Mouse (Mus musculus) stomach, embryonic 14.5 days (tissue): ENCODE data around the gene Ccdc144b. TPM values are rescaled to one million over a fixed set of nuclear protein-coding genes. Genes with fewer than 3 reads are reported as not detected.

Experiments
- ATAC-seq: fragments of 200-750 bp; cut with Nextera tagmentation; 2 replicates; pipeline ENCODE4 v1.8.0; 2017; ENCODE audit warnings: low read depth, moderate TSS enrichment; ENCODE audit not compliant: insufficient number of reproducible peaks, insufficient read depth, low FRiP score
- H3K27ac ChIP-seq: fragments of 300-500 bp; sonication (generic); 2 replicates; pipeline ENCODE4 v1.5.1; 2014; ENCODE audit warnings: mild to moderate bottlenecking, low read length, moderate library complexity, mixed read lengths
- H3K27me3 ChIP-seq: fragments of 300-500 bp; sonication (generic); 2 replicates; pipeline ENCODE4 v1.6.1; 2014; ENCODE audit warnings: low read length, control low read depth, mixed read lengths; ENCODE audit not compliant: control insufficient read depth, insufficient read depth
- H3K36me3 ChIP-seq: fragments of 300-500 bp; sonication (generic); 2 replicates; pipeline ENCODE4 v1.6.1; 2014; ENCODE audit warnings: mild to moderate bottlenecking, control low read depth, low read length, moderate library complexity, mixed read lengths; ENCODE audit not compliant: control insufficient read depth, insufficient read depth
- H3K4me1 ChIP-seq: fragments of 300-500 bp; sonication (generic); 2 replicates; pipeline ENCODE4 v1.6.1; 2014; ENCODE audit warnings: low read length, control low read depth, mixed read lengths; ENCODE audit not compliant: control insufficient read depth, insufficient read depth
- H3K4me2 ChIP-seq: fragments of 300-500 bp; sonication (generic); replicated peaks from 2 replicates; pipeline ENCODE4 v1.6.1; 2014; ENCODE audit warnings: low read depth, low read length, control low read depth
- H3K4me3 ChIP-seq: fragments of 300-500 bp; sonication (generic); 2 replicates; pipeline ENCODE4 v1.5.1; 2014; ENCODE audit warnings: low read depth, low read length, control low read depth
- H3K9ac ChIP-seq: fragments of 300-500 bp; sonication (generic); replicated peaks from 2 replicates; pipeline ENCODE4 v1.6.1; 2014; ENCODE audit warnings: low read depth, mild to moderate bottlenecking, control low read depth, low read length, moderate library complexity, mixed read lengths
- H3K9me3 ChIP-seq: fragments of 300-500 bp; sonication (generic); 2 replicates; pipeline ENCODE4 v1.6.1; 2016; ENCODE audit warnings: low read depth, low read length, control low read depth; ENCODE audit not compliant: control insufficient read depth
- WGBS: fragments of 180-500 bp; shearing (Covaris S2); extraction: QIAGEN DNeasy Blood & Tissue Kit; methylation state at CpG from one replicate; pipeline ENCODE4 v1.1.7; 2014; 5-methylcytosine and 5-hydroxymethylcytosine counted together
- polyA plus RNA-seq: library from polyadenylated mRNA; unstranded; fragments of >200 nt; fragmentation: Nextera tagmentation; extraction: Ambion mirVana; gene quantifications from 2 replicates; pipeline ENCODE4 v1.2.1, GENCODE M21; 2014

Ccdc144b gene
- polyA plus RNA-seq, 1 experiment from 2014 or later, result not detected

DNA sequence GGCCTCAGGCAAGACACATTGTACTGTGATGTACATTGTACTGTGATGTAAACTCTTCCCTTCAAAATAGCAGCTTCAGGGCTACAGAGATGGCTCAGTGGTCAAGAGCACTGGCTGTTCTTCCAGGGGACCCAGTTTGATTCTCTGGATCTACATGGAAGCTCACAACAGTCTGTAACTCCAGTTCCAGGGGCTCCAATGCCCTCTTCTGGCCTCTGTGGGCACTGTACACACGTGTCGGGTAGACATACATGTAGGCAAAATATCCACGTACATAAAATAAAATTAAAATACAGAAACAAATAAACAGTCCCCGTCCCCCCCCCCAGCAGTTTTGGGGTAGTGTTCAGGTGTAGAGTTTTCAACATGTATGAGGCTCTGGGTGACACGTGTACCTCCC is 90.4 kb downstream of the Ccdc144b start:
- no peaks in the 10 kb centered on the region for H3K4me1 ChIP-seq
- no peak overlapping the region for H3K4me2 ChIP-seq
- ATAC-seq, result no peak
- H3K9ac ChIP-seq, result no peak overlapping the region
- WGBS, result 89% methylated on average over 5 of the region's 5 CpGs
- H3K27me3 ChIP-seq, result no peaks in the 10 kb centered on the region
- no peak overlapping the region for H3K27ac ChIP-seq
- peaks cover 6% of the 10 kb centered on the region; the same call in 1 of the 2 replicates for H3K36me3 ChIP-seq
- no peaks in the 10 kb centered on the region for H3K9me3 ChIP-seq
- no peak overlapping the region for H3K4me3 ChIP-seq

Other genes with a start within 250 kb of the Ccdc144b start
- gene Dcun1d1, start 116.1 kb downstream of the Ccdc144b start, polyA plus RNA-seq, result 93.3 and 103 TPM in 2 replicates
- gene Mccc1, start 52.9 kb downstream of the Ccdc144b start, polyA plus RNA-seq, result 33.2 and 34.4 TPM in 2 replicates
- 76.8 and 83.3 TPM in 2 replicates for gene Acad9, start 12.4 kb upstream of the Ccdc144b start, polyA plus RNA-seq
- 10.8 and 11.4 TPM in 2 replicates for gene D3Ertd254e, start 97.5 kb upstream of the Ccdc144b start, polyA plus RNA-seq
- gene Qrfpr, start 168.8 kb upstream of the Ccdc144b start, polyA plus RNA-seq, result 0.62 TPM in 1 of 2 replicates, not detected in the other